Mouse (Mus musculus): ENCODE data around the gene Hist1h4i. TPM values are rescaled to one million over a fixed set of nuclear protein-coding genes. Genes with fewer than 3 reads are reported as not detected.
A peak's percentile ranks its signal among the peaks of the same experiment; 100 is the strongest.

Gene Hist1h4i
- polyA plus RNA-seq, 1 experiment from 2014 or later: 18.3 TPM

DNA sequence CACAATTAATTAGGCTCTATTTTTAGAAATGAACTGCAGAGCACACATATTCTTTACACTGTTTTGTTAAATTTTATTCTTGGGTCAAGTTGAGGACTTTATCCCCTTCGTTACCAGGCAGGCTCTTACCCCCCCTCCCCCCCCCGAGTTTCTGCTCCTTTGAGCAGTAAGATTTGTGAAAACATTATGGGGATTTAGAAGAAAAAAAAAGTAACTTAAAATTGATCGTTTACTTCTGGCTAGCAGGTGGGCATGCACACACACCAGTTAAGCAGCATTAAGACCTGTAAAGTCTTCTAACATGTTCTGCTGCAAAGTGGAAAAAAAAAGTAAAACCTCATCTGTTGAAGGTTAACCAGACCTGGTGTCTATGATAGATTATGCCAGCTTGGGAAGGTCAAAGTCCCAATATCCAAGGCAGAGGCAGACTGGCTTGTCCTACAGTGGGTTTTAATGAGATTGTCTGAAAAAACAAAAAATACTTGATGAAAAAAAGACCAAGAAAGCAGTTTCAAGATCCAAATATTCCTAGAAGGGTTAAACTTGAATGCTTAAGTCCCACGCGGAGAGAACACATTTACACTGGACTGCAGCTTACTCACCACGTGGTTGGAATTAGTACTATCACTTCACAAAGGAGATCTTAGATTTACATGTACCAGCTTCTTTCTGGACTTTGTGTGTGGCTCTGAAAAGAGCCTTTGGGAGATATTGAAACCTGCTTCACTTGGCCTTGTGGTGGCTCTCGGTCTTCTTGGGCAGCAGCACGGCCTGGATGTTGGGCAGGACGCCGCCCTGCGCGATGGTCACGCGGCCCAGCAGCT lies 6.5 kb downstream of the Hist1h4i start:
- Histone ChIP-seq H3K36me3 (replicated peaks; ENCODE audit: insufficient read depth, low read length) (no peaks in the 10 kb centered on the region), H3K4me3 (ENCODE audit: low read depth, low read length) (peak overlapping the region; percentile 60), H3K27me3 (ENCODE audit: insufficient read depth, low read length) (no peaks in the 10 kb centered on the region), H3K4me1 (ENCODE audit: insufficient read depth) (peaks cover 15% of the 10 kb centered on the region; the same call in 1 of the 2 replicates), H3K9ac (replicated peaks) (peak overlapping the region; percentile 76), H3K27ac (ENCODE audit: low read depth) (peak overlapping the region; percentile 86), H3K4me2 (ENCODE audit: low read depth, low read length) (peak overlapping the region; percentile 77), H3K9me3 (ENCODE audit: low read length) (no peaks in the 10 kb centered on the region)
- TF ChIP-seq CTCF (IDR thresholded peaks at IDR 0.05; ENCODE audit: low read depth) (no peak), EP300 (IDR thresholded peaks at IDR 0.05; ENCODE audit: low read depth) (peak; percentile 4; the same call in 1 of the 2 replicates)
- WGBS (ENCODE audit: insufficient replicate concordance): under 1% methylated on average over 10 of the region's 14 CpGs
- peak; percentile 0; the same call in 1 of the 2 replicates for ATAC-seq
- peak; percentile 44 for DNase-seq

GRCm38 (mm10) chr13:22033741-22034442 lies 7.3 kb downstream of the Hist1h4i start:
- no peaks in the 10 kb centered on the region for H3K36me3 ChIP-seq (replicated peaks; ENCODE audit: insufficient read depth, low read length)
- H3K27ac ChIP-seq (ENCODE audit: low read depth): peak overlapping the region; percentile 86
- H3K4me2 ChIP-seq (ENCODE audit: low read depth, low read length): peak overlapping the region; percentile 77
- WGBS (ENCODE audit: insufficient replicate concordance): 33% methylated on average over 5 of the region's 5 CpGs
- DNase-seq (no peak), ATAC-seq (no peak)
- peak overlapping the region; percentile 76 for H3K9ac ChIP-seq (replicated peaks)
- H3K4me3 ChIP-seq (ENCODE audit: low read depth, low read length): peak overlapping the region; percentile 60
- no peak for TF ChIP-seq CTCF (IDR thresholded peaks at IDR 0.05; ENCODE audit: low read depth)
- no peak for TF ChIP-seq EP300 (IDR thresholded peaks at IDR 0.05; ENCODE audit: low read depth)
- H3K9me3 ChIP-seq (ENCODE audit: low read length): no peaks in the 10 kb centered on the region
- no peaks in the 10 kb centered on the region for H3K27me3 ChIP-seq (ENCODE audit: insufficient read depth, low read length)
- H3K4me1 ChIP-seq (ENCODE audit: insufficient read depth): peaks cover 15% of the 10 kb centered on the region; the same call in 1 of the 2 replicates

DNA sequence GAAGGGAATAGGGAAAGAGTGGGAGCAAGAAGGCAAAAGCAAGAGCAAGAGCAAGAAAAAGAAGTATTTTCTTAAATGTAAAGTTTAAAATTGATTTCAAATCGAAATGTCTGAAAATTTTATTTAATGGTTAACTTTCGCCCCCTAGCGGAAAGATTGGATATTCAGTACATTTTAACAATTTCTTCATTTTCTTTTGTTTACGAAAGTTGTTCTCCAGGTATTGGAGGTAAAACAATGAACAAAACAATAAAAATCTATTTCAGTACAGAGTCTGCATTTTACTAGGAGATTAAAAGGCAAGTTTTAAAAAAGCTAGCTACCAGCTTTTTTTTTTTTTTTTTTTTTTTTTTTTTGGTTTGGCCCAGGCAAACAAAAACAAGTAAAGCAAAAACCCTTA lies 10.7 kb downstream of the Hist1h4i start:
- Histone ChIP-seq H3K4me2 (ENCODE audit: low read depth, low read length) (no peak overlapping the region), H3K4me3 (ENCODE audit: low read depth, low read length) (no peak overlapping the region), H3K9ac (replicated peaks) (no peak overlapping the region), H3K9me3 (ENCODE audit: low read length) (no peaks in the 10 kb centered on the region), H3K4me1 (ENCODE audit: insufficient read depth) (peaks cover 12% of the 10 kb centered on the region), H3K27ac (ENCODE audit: low read depth) (no peak overlapping the region), H3K27me3 (ENCODE audit: insufficient read depth, low read length) (no peaks in the 10 kb centered on the region), H3K36me3 (replicated peaks; ENCODE audit: insufficient read depth, low read length) (no peaks in the 10 kb centered on the region)
- DNase-seq (no peak), ATAC-seq (no peak)
- TF ChIP-seq CTCF (IDR thresholded peaks at IDR 0.05; ENCODE audit: low read depth) (peak; percentile 52), EP300 (IDR thresholded peaks at IDR 0.05; ENCODE audit: low read depth) (no peak)
- WGBS (ENCODE audit: insufficient replicate concordance): 11% methylated on average over 4 of the region's 4 CpGs

- H3K9ac ChIP-seq (replicated peaks): no peak overlapping the region
- no peak overlapping the region for H3K27ac ChIP-seq (ENCODE audit: low read depth)
- H3K4me3 ChIP-seq (ENCODE audit: low read depth, low read length): no peak overlapping the region
- DNase-seq: no peak
- H3K9me3 ChIP-seq (ENCODE audit: low read length): no peaks in the 10 kb centered on the region
- H3K4me1 ChIP-seq (ENCODE audit: insufficient read depth): peaks cover 12% of the 10 kb centered on the region
- ATAC-seq: no peak
- WGBS (ENCODE audit: insufficient replicate concordance): 54% methylated on average over 8 of the region's 8 CpGs
- no peak overlapping the region for H3K4me2 ChIP-seq (ENCODE audit: low read depth, low read length)
- no peaks in the 10 kb centered on the region for H3K27me3 ChIP-seq (ENCODE audit: insufficient read depth, low read length)
- H3K36me3 ChIP-seq (replicated peaks; ENCODE audit: insufficient read depth, low read length): no peaks in the 10 kb centered on the region
- no peak for TF ChIP-seq CTCF (IDR thresholded peaks at IDR 0.05; ENCODE audit: low read depth)
- TF ChIP-seq EP300 (IDR thresholded peaks at IDR 0.05; ENCODE audit: low read depth): no peak
Measured at GRCm38 (mm10) chr13:22029928-22030327, 11.2 kb downstream of the Hist1h4i start.

- ATAC-seq: peak; percentile 87
- Histone ChIP-seq H3K9ac (replicated peaks) (peak overlapping the region; percentile 71), H3K27ac (ENCODE audit: low read depth) (peak overlapping the region; percentile 85), H3K4me1 (ENCODE audit: insufficient read depth) (peaks cover 6% of the 10 kb centered on the region), H3K36me3 (replicated peaks; ENCODE audit: insufficient read depth, low read length) (no peaks in the 10 kb centered on the region), H3K4me3 (ENCODE audit: low read depth, low read length) (peak overlapping the region; percentile 59), H3K9me3 (ENCODE audit: low read length) (no peaks in the 10 kb centered on the region), H3K4me2 (ENCODE audit: low read depth, low read length) (peak overlapping the region; percentile 77), H3K27me3 (ENCODE audit: insufficient read depth, low read length) (no peaks in the 10 kb centered on the region)
- WGBS (ENCODE audit: insufficient replicate concordance): under 1% methylated on average over 40 of the region's 40 CpGs
- TF ChIP-seq EP300 (IDR thresholded peaks at IDR 0.05; ENCODE audit: low read depth) (no peak), CTCF (IDR thresholded peaks at IDR 0.05; ENCODE audit: low read depth) (peak; percentile 99)
- DNase-seq: peak; percentile 96
Measured at GRCm38 (mm10) chr13:22028673-22029460, 12.3 kb downstream of the Hist1h4i start.
